Mouse (Mus musculus) stomach, postnatal 0 days (tissue): Measurements from ENCODE around the gene Chfr.

Experiments
- CTCF ChIP-seq: IDR thresholded peaks from 2 replicates; pipeline ENCODE4 v1.5.1; 2016; ENCODE audit warnings: antibody characterized with exemption, low read depth, mild to moderate bottlenecking, moderate library complexity
- EP300 ChIP-seq: optimal IDR thresholded peaks from 2 replicates; pipeline ENCODE3; 2016; ENCODE audit warnings: antibody characterized with exemption

DNA sequence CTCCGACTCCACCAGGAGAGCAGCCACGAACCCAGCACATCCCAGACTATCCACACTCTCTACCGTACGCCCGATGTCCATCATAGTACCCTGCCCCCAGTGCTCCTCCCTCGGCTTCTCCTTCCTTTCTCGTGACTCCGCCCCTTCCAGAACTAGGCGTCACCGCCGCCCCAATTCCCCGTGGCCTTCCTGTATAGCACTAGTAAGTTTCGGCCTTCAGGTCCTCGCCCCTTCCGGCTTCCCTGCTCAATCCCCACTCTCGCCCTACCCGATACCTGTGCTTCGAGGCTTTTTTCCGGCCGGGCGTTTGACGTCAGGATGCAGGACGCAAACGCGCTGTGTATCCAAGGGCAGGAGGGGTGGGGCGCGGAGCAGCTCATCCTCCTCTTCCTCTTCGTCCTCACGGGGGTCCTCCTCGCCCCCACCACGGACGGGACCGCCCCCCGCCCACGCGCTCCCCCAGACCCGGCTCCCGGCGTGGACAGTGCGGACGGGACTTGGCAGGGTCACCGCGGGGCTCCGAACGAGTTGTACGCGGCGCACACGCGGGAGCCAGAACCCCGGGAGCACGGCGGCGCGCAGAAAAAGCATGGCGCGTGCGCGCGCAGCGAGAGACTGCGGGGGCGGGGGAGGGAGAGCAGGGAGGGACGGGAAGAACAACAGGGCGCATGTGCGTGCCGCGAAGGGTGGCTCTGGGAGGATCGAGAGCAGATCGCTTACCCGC, 27.9 kb upstream of the Chfr start, which contains the start of gene Gtpbp6:
- no peak for TF ChIP-seq CTCF
- TF ChIP-seq EP300: no peak
